Mouse (Mus musculus): ENCODE results near the gene Tectb.

GRCm38 (mm10) chr19:55166741-55167140 lies 13.8 kb upstream of the Tectb start:
- TF ChIP-seq CTCF (IDR thresholded peaks at IDR 0.05; ENCODE audit: low read depth, low read length) = no peak
- TF ChIP-seq GATA1 (IDR thresholded peaks at IDR 0.05; ENCODE audit: borderline replicate concordance, low read length) = no peak
- no peak for TF ChIP-seq POLR2AphosphoS5 (IDR thresholded peaks at IDR 0.05; ENCODE audit: insufficient replicate concordance, low read depth, low read length)
- no peak for TF ChIP-seq TAL1 (conservative IDR thresholded peaks at IDR 0.05; ENCODE audit: low read depth, low read length)
- no peak for TF ChIP-seq GATA2 (IDR thresholded peaks at IDR 0.05; ENCODE audit: borderline replicate concordance, low read depth, low read length)

All from G1E (cell line).